Mouse (Mus musculus) MEL (cell line): ENCODE results near the gene Scap. TPM values are rescaled to one million over a fixed set of nuclear protein-coding genes. Genes with fewer than 3 reads are reported as not detected.
"Not testable (repeated sequence)": the region's sequence is repeated elsewhere in the genome, so short reads cannot be mapped to it uniquely, and the experiment has no call there.

ENCODE experiments used
- DNase-seq: peaks from one replicate; pipeline ENCODE4 v3.0.0; 2011; ENCODE audit warnings: low read depth, low spot score
- H3K27ac ChIP-seq: 2 replicates; pipeline ENCODE4 v1.5.1; 2012; ENCODE audit warnings: low read depth, mild to moderate bottlenecking, control low read depth, low read length, moderate library complexity; ENCODE audit not compliant: control insufficient read depth
- H3K27me3 ChIP-seq, 2 experiments: fragments of 150-350 bp in 1 of 2; sonication (generic) in 1 of 2; 2 replicates each; pipeline ENCODE4 v1.6.1; 2012; ENCODE audit warnings: low read length in 2 of 2, mild to moderate bottlenecking in 2 of 2, improper control_type of control experiment in 1 of 2, moderate library complexity in 1 of 2; ENCODE audit not compliant: insufficient read depth in 2 of 2, control insufficient read depth in 1 of 2
- H3K36me3 ChIP-seq, 2 experiments: 2 replicates each; pipeline ENCODE4 v1.6.1; 2012 to 2014; ENCODE audit warnings: low read length in 2 of 2, improper control_type of control experiment in 1 of 2, inconsistent platforms in 1 of 2, mild to moderate bottlenecking in 1 of 2; ENCODE audit not compliant: insufficient read depth in 2 of 2, control insufficient read depth in 1 of 2
- H3K4me1 ChIP-seq, 2 experiments: fragments of 150-350 bp in 1 of 2; sonication (generic) in 1 of 2; 2 replicates each; pipeline ENCODE4 v1.6.1; 2012; ENCODE audit warnings: low read length in 2 of 2, improper control_type of control experiment in 1 of 2, mild to moderate bottlenecking in 1 of 2; ENCODE audit not compliant: insufficient read depth in 2 of 2, control insufficient read depth in 1 of 2
- H3K4me3 ChIP-seq, 2 experiments: fragments of 150-350 bp in 1 of 2; sonication (generic) in 1 of 2; 2 replicates each; pipeline ENCODE4 v1.5.1; 2012; ENCODE audit warnings: low read depth in 2 of 2, low read length in 2 of 2, mild to moderate bottlenecking in 2 of 2, moderate library complexity in 2 of 2, control low read depth in 1 of 2, improper control_type of control experiment in 1 of 2; ENCODE audit not compliant: control insufficient read depth in 1 of 2, insufficient read depth in 1 of 2
- H3K79me2 ChIP-seq: 2 replicates; pipeline ENCODE4 v1.6.1; 2012; ENCODE audit warnings: mild to moderate bottlenecking, low read length, moderate library complexity; ENCODE audit not compliant: control insufficient read depth, poor library complexity, insufficient read depth
- H3K9ac ChIP-seq: 2 replicates; pipeline ENCODE4 v1.6.1; 2012; ENCODE audit warnings: low read depth, mild to moderate bottlenecking, control low read depth, low read length, moderate library complexity; ENCODE audit not compliant: control insufficient read depth, poor library complexity, severe bottlenecking
- H3K9me3 ChIP-seq: fragments of 150-350 bp; sonication (generic); replicated peaks from 2 replicates; pipeline ENCODE4 v1.6.1; 2012; ENCODE audit warnings: mild to moderate bottlenecking, low read length, improper control_type of control experiment, moderate library complexity; ENCODE audit not compliant: insufficient read depth
- CTCF ChIP-seq, 3 experiments: IDR thresholded peaks in 2 of 3; conservative IDR thresholded peaks in 1 of 3; 2 replicates each; pipeline ENCODE4 v1.5.1; 2011 to 2012; ENCODE audit warnings: low read length in 3 of 3, low read depth in 2 of 3, mild to moderate bottlenecking in 2 of 3, improper control_type of control experiment in 1 of 3, inconsistent platforms in 1 of 3, mixed read lengths in 1 of 3, moderate library complexity in 1 of 3; ENCODE audit not compliant: control insufficient read depth in 1 of 3, insufficient read depth in 1 of 3, poor library complexity in 1 of 3, severe bottlenecking in 1 of 3
- E2F4 ChIP-seq: IDR thresholded peaks from 2 replicates; pipeline ENCODE4 v1.6.1; 2011; ENCODE audit warnings: low read depth, low read length, improper control_type of control experiment, borderline replicate concordance
- ELF1 ChIP-seq: IDR thresholded peaks from 2 replicates; pipeline ENCODE4 v1.6.1; 2014; ENCODE audit warnings: low read depth, mild to moderate bottlenecking, inconsistent platforms, low read length, improper control_type of control experiment, moderate library complexity
- EP300 ChIP-seq, 2 experiments: IDR thresholded peaks; 2 replicates each; pipeline ENCODE4 v1.6.1; 2011; ENCODE audit warnings: improper control_type of control experiment in 2 of 2, low read length in 2 of 2, low read depth in 1 of 2, mild to moderate bottlenecking in 1 of 2
- GATA1 ChIP-seq: IDR thresholded peaks from 2 replicates; pipeline ENCODE4 v1.6.1; 2011; ENCODE audit warnings: low read depth, low read length, improper control_type of control experiment
- HCFC1 ChIP-seq: IDR thresholded peaks from 2 replicates; pipeline ENCODE4 v1.6.1; 2012; ENCODE audit warnings: low read depth, mild to moderate bottlenecking, inconsistent platforms, low read length, improper control_type of control experiment, moderate library complexity
- JUND ChIP-seq: IDR thresholded peaks from 2 replicates; pipeline ENCODE4 v1.6.1; 2011; ENCODE audit warnings: low read depth, mild to moderate bottlenecking, improper control_type of control experiment, low read length
- MEF2A ChIP-seq: IDR thresholded peaks from 2 replicates; pipeline ENCODE4 v1.6.1; 2014; ENCODE audit warnings: low read depth, mild to moderate bottlenecking, inconsistent platforms, low read length, improper control_type of control experiment; ENCODE audit not compliant: poor library complexity, insufficient replicate concordance, severe bottlenecking; ENCODE audit errors: extremely low read depth
- MXI1 ChIP-seq: IDR thresholded peaks from 2 replicates; pipeline ENCODE4 v1.6.1; 2011; ENCODE audit warnings: mild to moderate bottlenecking, low read depth, low read length, improper control_type of control experiment
- MYC ChIP-seq: IDR thresholded peaks from 2 replicates; pipeline ENCODE4 v1.6.1; 2011; ENCODE audit warnings: low read depth, mild to moderate bottlenecking, low read length, improper control_type of control experiment, moderate library complexity
- NRF1 ChIP-seq: IDR thresholded peaks from 2 replicates; pipeline ENCODE4 v1.6.1; 2014; ENCODE audit warnings: low read depth, mild to moderate bottlenecking, inconsistent platforms, low read length, improper control_type of control experiment, moderate library complexity; ENCODE audit not compliant: poor library complexity, insufficient read depth, severe bottlenecking
- POLR2A ChIP-seq, 2 experiments: IDR thresholded peaks; 2 replicates each; pipeline ENCODE4 v1.6.1; 2011 to 2012; ENCODE audit warnings: low read length in 2 of 2, mild to moderate bottlenecking in 2 of 2, control low read depth in 1 of 2, improper control_type of control experiment in 1 of 2, low read depth in 1 of 2, moderate library complexity in 1 of 2; ENCODE audit not compliant: control insufficient read depth in 1 of 2, insufficient read depth in 1 of 2, poor library complexity in 1 of 2
- POLR2AphosphoS2 ChIP-seq: IDR thresholded peaks from 2 replicates; pipeline ENCODE4 v1.6.1; 2011; ENCODE audit warnings: low read length, improper control_type of control experiment
- RAD21 ChIP-seq: IDR thresholded peaks from 2 replicates; pipeline ENCODE4 v1.6.1; 2011; ENCODE audit warnings: mild to moderate bottlenecking, low read depth, low read length, improper control_type of control experiment
- SIN3A ChIP-seq: IDR thresholded peaks from 2 replicates; pipeline ENCODE4 v1.6.1; 2012; ENCODE audit warnings: low read length, improper control_type of control experiment, inconsistent platforms
- TAL1 ChIP-seq: IDR thresholded peaks from 2 replicates; pipeline ENCODE4 v1.6.1; 2012; ENCODE audit warnings: mild to moderate bottlenecking, inconsistent platforms, low read length, moderate library complexity, mixed read lengths
- TCF12 ChIP-seq: IDR thresholded peaks from 2 replicates; pipeline ENCODE4 v1.6.1; 2014; ENCODE audit warnings: low read depth, mild to moderate bottlenecking, inconsistent platforms, low read length, improper control_type of control experiment, moderate library complexity
- USF2 ChIP-seq, 2 experiments: IDR thresholded peaks; 2 replicates each; pipeline ENCODE4 v1.6.1; 2011 to 2012; ENCODE audit warnings: improper control_type of control experiment in 2 of 2, low read length in 2 of 2, borderline replicate concordance in 1 of 2, inconsistent platforms in 1 of 2, low read depth in 1 of 2, mild to moderate bottlenecking in 1 of 2; ENCODE audit not compliant: insufficient read depth in 1 of 2
- ZNF384 ChIP-seq: IDR thresholded peaks from 2 replicates; pipeline ENCODE4 v1.6.1; 2012; ENCODE audit warnings: low read depth, mild to moderate bottlenecking, inconsistent platforms, low read length, improper control_type of control experiment
- polyA plus RNA-seq, 2 experiments: library from polyadenylated mRNA; stranded (reverse) in 1 of 2; unstranded in 1 of 2; fragments of >175 nt in 1 of 2; fragments of >200 nt in 1 of 2; gene quantifications; 2 replicates each; pipeline versions ENCODE4 v1.2.1 to v1.2.4; 2012; ENCODE audit warnings: low replicate concordance in 2 of 2, low read depth in 1 of 2; ENCODE audit not compliant: insufficient read length in 2 of 2, insufficient read depth in 1 of 2, missing spikeins in 1 of 2
- total RNA-seq: library from RNA; depleted of rRNA; stranded (reverse); fragments of 300-350 nt; gene quantifications from 2 replicates; pipeline ENCODE4 v1.2.3, GENCODE M21; 2012

Gene Scap
- total and polyA plus RNA-seq, 3 experiments = 59.4 to 88.8 TPM; not detected in 1

GRCm38 (mm10) chr9:110369860-110370259 lies 36.8 kb downstream of the Scap start:
- Histone ChIP-seq H3K9me3 (no peaks in the 10 kb centered on the region), H3K9ac (no peak overlapping the region), H3K27ac (no peak overlapping the region), H3K4me3 (no peak overlapping the region), H3K27me3 (no peaks in the 10 kb centered on the region), H3K36me3 (peaks cover 0 to 2% of the 10 kb centered on the region in 2 experiments; a peak in 2 of 4 replicates), H3K79me2 (no peaks in the 10 kb centered on the region), H3K4me1 (no peaks in the 10 kb centered on the region)
- no peak for DNase-seq
- no peak for TF ChIP-seq NRF1
- TF ChIP-seq MEF2A = no peak
- TF ChIP-seq GATA1 = no peak
- TF ChIP-seq TAL1 = no peak
- TF ChIP-seq ELF1 = no peak
- TF ChIP-seq CTCF (IDR thresholded peaks at IDR 0.05 in 2 of 3, conservative IDR thresholded peaks at IDR 0.05 in 1 of 3; ENCODE audit: control insufficient read depth in 1 of 3, insufficient read depth in 1 of 3, low read depth in 2 of 3, low read length in 3 of 3, poor library complexity in 1 of 3, severe bottlenecking in 1 of 3) = no peak
- TF ChIP-seq SIN3A = no peak
- TF ChIP-seq TCF12 = no peak
- no peak for TF ChIP-seq POLR2AphosphoS2
- no peak for TF ChIP-seq RAD21
- no peak for TF ChIP-seq USF2 (IDR thresholded peaks at IDR 0.05; ENCODE audit: borderline replicate concordance in 1 of 2, insufficient read depth in 1 of 2, low read depth in 1 of 2, low read length in 2 of 2)
- no peak for TF ChIP-seq POLR2A (IDR thresholded peaks at IDR 0.05; ENCODE audit: control insufficient read depth in 1 of 2, insufficient read depth in 1 of 2, low read depth in 1 of 2, low read length in 2 of 2, poor library complexity in 1 of 2)
- no peak for TF ChIP-seq JUND

GRCm38 (mm10) chr9:110373871-110374270 lies 40.8 kb downstream of the Scap start:
- Histone ChIP-seq H3K4me1 (no peaks in the 10 kb centered on the region), H3K4me3 (no peak overlapping the region), H3K79me2 (no peaks in the 10 kb centered on the region), H3K9ac (no peak overlapping the region)
- TF ChIP-seq MXI1 (no peak), ZNF384 (no peak), USF2 (IDR thresholded peaks at IDR 0.05; ENCODE audit: borderline replicate concordance in 1 of 2, insufficient read depth in 1 of 2, low read depth in 1 of 2, low read length in 2 of 2) (no peak), POLR2AphosphoS2 (no peak)
- TF ChIP-seq, all 39 proteins: peak for 0
- Histone ChIP-seq H3K27me3 (no peaks in the 10 kb centered on the region), H3K9me3 (no peaks in the 10 kb centered on the region), H3K27ac (no peak overlapping the region), H3K36me3 (peaks cover 0 to 4% of the 10 kb centered on the region in 2 experiments; a peak in 2 of 4 replicates)
- DNase-seq = no peak

DNA sequence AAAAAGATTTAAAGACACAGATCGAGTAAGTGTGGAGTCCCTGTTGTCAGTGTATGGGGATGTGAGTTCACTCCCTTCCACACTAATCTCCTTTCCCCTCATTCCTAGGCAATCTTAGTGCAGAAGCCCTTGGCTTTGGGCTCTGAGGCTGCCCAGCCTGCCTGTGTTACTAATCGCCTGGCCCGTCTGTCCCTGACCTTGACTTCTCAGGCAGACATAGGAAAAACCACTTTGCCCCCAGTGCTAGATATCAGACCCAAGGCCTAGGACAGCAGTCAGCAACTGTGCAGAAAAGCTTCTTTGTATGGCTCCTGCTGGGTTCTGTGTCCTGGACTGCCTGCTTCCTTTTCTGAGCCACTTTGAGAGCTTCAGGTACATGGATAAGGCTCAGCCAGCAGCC lies 42.6 kb downstream of the Scap start:
- Histone ChIP-seq H3K9me3 (no peaks in the 10 kb centered on the region), H3K79me2 (no peaks in the 10 kb centered on the region), H3K4me3 (no peak overlapping the region), H3K27ac (no peak overlapping the region), H3K36me3 (peaks cover 0 to 4% of the 10 kb centered on the region in 2 experiments; a peak in 2 of 4 replicates), H3K4me1 (no peaks in the 10 kb centered on the region), H3K27me3 (no peaks in the 10 kb centered on the region), H3K9ac (no peak overlapping the region)
- DNase-seq = no peak
- TF ChIP-seq EP300 (IDR thresholded peaks at IDR 0.05; ENCODE audit: low read depth in 1 of 2, low read length in 2 of 2) (no peak), TAL1 (no peak), TCF12 (no peak), GATA1 (no peak), HCFC1 (no peak), MYC (no peak), E2F4 (no peak)

DNA sequence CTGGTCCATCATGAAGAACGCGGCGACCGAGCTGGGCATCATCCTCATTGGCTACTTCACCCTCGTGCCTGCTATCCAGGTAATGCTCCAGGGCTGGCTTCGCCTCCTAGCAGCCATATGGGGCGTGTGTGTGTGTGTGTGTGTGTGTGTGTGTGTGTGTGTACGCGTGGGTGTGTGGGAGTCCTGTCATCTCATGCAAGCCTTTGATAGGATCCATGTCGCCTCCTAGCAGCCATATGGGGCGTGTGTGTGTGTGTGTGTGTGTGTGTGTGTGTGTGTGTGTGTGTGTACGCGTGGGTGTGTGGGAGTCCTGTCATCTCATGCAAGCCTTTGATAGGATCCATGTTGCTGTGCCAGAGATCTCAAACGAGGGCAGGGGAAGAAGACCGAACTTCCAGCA lies 44.6 kb downstream of the Scap start:
- not testable (repeated sequence) for DNase-seq, H3K27me3 ChIP-seq, H3K27ac ChIP-seq, H3K4me1 ChIP-seq, H3K9ac ChIP-seq, H3K9me3 ChIP-seq, H3K4me3 ChIP-seq, H3K79me2 ChIP-seq, H3K36me3 ChIP-seq
